Mouse (Mus musculus) CH12F3 (cell line): ENCODE results near the gene Baz1a.

Experiments
- in situ Hi-C: fragments of 300-500 bp; cut with MboI; formaldehyde crosslinking; loops from 2 replicates; pipeline ENCODE4 v1.14.3; 2020; ENCODE audit warnings: low sequenced_read_pairs

The Baz1a gene

GRCm38 (mm10) chr12:54861991-54862605, 152.1 kb downstream of the Baz1a start:
- in situ Hi-C loops, result no loop called here

GRCm38 (mm10) chr12:54859531-54859930, 154.6 kb downstream of the Baz1a start:
- in situ Hi-C loops, result no loop called here

- in situ Hi-C loops, result no loop called here
These were observed 163.6 kb downstream of the Baz1a start for GRCm38 (mm10) chr12:54850551-54850950.

GRCm38 (mm10) chr12:54844415-54844814, 169.7 kb downstream of the Baz1a start:
- in situ Hi-C loops, result no loop called here
